Mouse (Mus musculus) MEL (cell line): ENCODE data around the gene Akt3. TPM values are rescaled to one million over a fixed set of nuclear protein-coding genes. Genes with fewer than 3 reads are reported as not detected.

ENCODE experiments used
- DNase-seq: peaks from one replicate; pipeline ENCODE4 v3.0.0; 2011; ENCODE audit warnings: low read depth, low spot score
- H3K27ac ChIP-seq: 2 replicates; pipeline ENCODE4 v1.5.1; 2012; ENCODE audit warnings: low read depth, mild to moderate bottlenecking, control low read depth, low read length, moderate library complexity; ENCODE audit not compliant: control insufficient read depth
- H3K27me3 ChIP-seq, 2 experiments: fragments of 150-350 bp in 1 of 2; sonication (generic) in 1 of 2; 2 replicates each; pipeline ENCODE4 v1.6.1; 2012; ENCODE audit warnings: low read length in 2 of 2, mild to moderate bottlenecking in 2 of 2, improper control_type of control experiment in 1 of 2, moderate library complexity in 1 of 2; ENCODE audit not compliant: insufficient read depth in 2 of 2, control insufficient read depth in 1 of 2
- H3K36me3 ChIP-seq, 2 experiments: 2 replicates each; pipeline ENCODE4 v1.6.1; 2012 to 2014; ENCODE audit warnings: low read length in 2 of 2, improper control_type of control experiment in 1 of 2, inconsistent platforms in 1 of 2, mild to moderate bottlenecking in 1 of 2; ENCODE audit not compliant: insufficient read depth in 2 of 2, control insufficient read depth in 1 of 2
- H3K4me1 ChIP-seq, 2 experiments: fragments of 150-350 bp in 1 of 2; sonication (generic) in 1 of 2; 2 replicates each; pipeline ENCODE4 v1.6.1; 2012; ENCODE audit warnings: low read length in 2 of 2, improper control_type of control experiment in 1 of 2, mild to moderate bottlenecking in 1 of 2; ENCODE audit not compliant: insufficient read depth in 2 of 2, control insufficient read depth in 1 of 2
- H3K4me3 ChIP-seq, 2 experiments: fragments of 150-350 bp in 1 of 2; sonication (generic) in 1 of 2; 2 replicates each; pipeline ENCODE4 v1.5.1; 2012; ENCODE audit warnings: low read depth in 2 of 2, low read length in 2 of 2, mild to moderate bottlenecking in 2 of 2, moderate library complexity in 2 of 2, control low read depth in 1 of 2, improper control_type of control experiment in 1 of 2; ENCODE audit not compliant: control insufficient read depth in 1 of 2, insufficient read depth in 1 of 2
- H3K79me2 ChIP-seq: 2 replicates; pipeline ENCODE4 v1.6.1; 2012; ENCODE audit warnings: mild to moderate bottlenecking, low read length, moderate library complexity; ENCODE audit not compliant: control insufficient read depth, poor library complexity, insufficient read depth
- H3K9ac ChIP-seq: 2 replicates; pipeline ENCODE4 v1.6.1; 2012; ENCODE audit warnings: low read depth, mild to moderate bottlenecking, control low read depth, low read length, moderate library complexity; ENCODE audit not compliant: control insufficient read depth, poor library complexity, severe bottlenecking
- H3K9me3 ChIP-seq: fragments of 150-350 bp; sonication (generic); replicated peaks from 2 replicates; pipeline ENCODE4 v1.6.1; 2012; ENCODE audit warnings: mild to moderate bottlenecking, low read length, improper control_type of control experiment, moderate library complexity; ENCODE audit not compliant: insufficient read depth
- CHD1 ChIP-seq: IDR thresholded peaks from 2 replicates; pipeline ENCODE4 v1.6.1; 2012; ENCODE audit warnings: low read depth, mild to moderate bottlenecking, inconsistent platforms, low read length, improper control_type of control experiment
- CHD2 ChIP-seq: IDR thresholded peaks from 2 replicates; pipeline ENCODE4 v1.6.1; 2011; ENCODE audit warnings: low read length, improper control_type of control experiment
- E2F4 ChIP-seq: IDR thresholded peaks from 2 replicates; pipeline ENCODE4 v1.6.1; 2011; ENCODE audit warnings: low read depth, low read length, improper control_type of control experiment, borderline replicate concordance
- EP300 ChIP-seq, 2 experiments: IDR thresholded peaks; 2 replicates each; pipeline ENCODE4 v1.6.1; 2011; ENCODE audit warnings: improper control_type of control experiment in 2 of 2, low read length in 2 of 2, low read depth in 1 of 2, mild to moderate bottlenecking in 1 of 2
- ETS1 ChIP-seq: IDR thresholded peaks from 2 replicates; pipeline ENCODE4 v1.6.1; 2012; ENCODE audit warnings: low read depth, mild to moderate bottlenecking, inconsistent platforms, low read length, improper control_type of control experiment, moderate library complexity
- GABPA ChIP-seq: IDR thresholded peaks from 2 replicates; pipeline ENCODE4 v1.6.1; 2012; ENCODE audit warnings: low read depth, mild to moderate bottlenecking, inconsistent platforms, low read length, improper control_type of control experiment, moderate library complexity
- HCFC1 ChIP-seq: IDR thresholded peaks from 2 replicates; pipeline ENCODE4 v1.6.1; 2012; ENCODE audit warnings: low read depth, mild to moderate bottlenecking, inconsistent platforms, low read length, improper control_type of control experiment, moderate library complexity
- KAT2A ChIP-seq: conservative IDR thresholded peaks from 2 replicates; pipeline ENCODE4 v1.6.1; 2012; ENCODE audit warnings: low read depth, low read length, improper control_type of control experiment, inconsistent platforms
- MYB ChIP-seq: IDR thresholded peaks from 2 replicates; pipeline ENCODE4 v1.6.1; 2011; ENCODE audit warnings: mild to moderate bottlenecking, low read depth, low read length, improper control_type of control experiment
- NELFE ChIP-seq: IDR thresholded peaks from 2 replicates; pipeline ENCODE4 v1.6.1; 2011; ENCODE audit warnings: low read depth, low read length, improper control_type of control experiment
- POLR2AphosphoS2 ChIP-seq: IDR thresholded peaks from 2 replicates; pipeline ENCODE4 v1.6.1; 2011; ENCODE audit warnings: low read length, improper control_type of control experiment
- POLR2AphosphoS5 ChIP-seq: IDR thresholded peaks from 2 replicates; pipeline ENCODE4 v1.6.1; 2012; ENCODE audit warnings: low read depth, borderline replicate concordance, mild to moderate bottlenecking, inconsistent platforms, low read length, moderate library complexity, mixed read lengths
- RAD21 ChIP-seq: IDR thresholded peaks from 2 replicates; pipeline ENCODE4 v1.6.1; 2011; ENCODE audit warnings: mild to moderate bottlenecking, low read depth, low read length, improper control_type of control experiment
- RCOR1 ChIP-seq: IDR thresholded peaks from 2 replicates; pipeline ENCODE4 v1.6.1; 2012; ENCODE audit warnings: low read depth, mild to moderate bottlenecking, inconsistent platforms, low read length, improper control_type of control experiment
- SIN3A ChIP-seq: IDR thresholded peaks from 2 replicates; pipeline ENCODE4 v1.6.1; 2012; ENCODE audit warnings: low read length, improper control_type of control experiment, inconsistent platforms
- TBP ChIP-seq: IDR thresholded peaks from 2 replicates; pipeline ENCODE4 v1.8.0; 2011; ENCODE audit warnings: low read depth, low read length, improper control_type of control experiment
- TCF12 ChIP-seq: IDR thresholded peaks from 2 replicates; pipeline ENCODE4 v1.6.1; 2014; ENCODE audit warnings: low read depth, mild to moderate bottlenecking, inconsistent platforms, low read length, improper control_type of control experiment, moderate library complexity
- ZC3H11A ChIP-seq: IDR thresholded peaks from 2 replicates; pipeline ENCODE4 v1.6.1; 2012; ENCODE audit warnings: low read depth, mild to moderate bottlenecking, inconsistent platforms, low read length, improper control_type of control experiment
- polyA plus RNA-seq, 2 experiments: library from polyadenylated mRNA; stranded (reverse) in 1 of 2; unstranded in 1 of 2; fragments of >175 nt in 1 of 2; fragments of >200 nt in 1 of 2; gene quantifications; 2 replicates each; pipeline versions ENCODE4 v1.2.1 to v1.2.4; 2012; ENCODE audit warnings: low replicate concordance in 2 of 2, low read depth in 1 of 2; ENCODE audit not compliant: insufficient read length in 2 of 2, insufficient read depth in 1 of 2, missing spikeins in 1 of 2
- total RNA-seq: library from RNA; depleted of rRNA; stranded (reverse); fragments of 300-350 nt; gene quantifications from 2 replicates; pipeline ENCODE4 v1.2.3, GENCODE M21; 2012

Akt3 gene
- total and polyA plus RNA-seq, 3 experiments, result 3.5 to 6.2 TPM; not detected in 1

- no peak for TF ChIP-seq HCFC1
- no peak for TF ChIP-seq CHD2
- TF ChIP-seq ZC3H11A, result no peak
- TF ChIP-seq POLR2AphosphoS2, result no peak
- TF ChIP-seq SIN3A, result no peak
- 0 out of 2 replicates have a peak, but pooled peaks have one; percentile 24 for TF ChIP-seq ETS1
- no peak for TF ChIP-seq RCOR1
- TF ChIP-seq, all 39 proteins: peak for 1
- no peak overlapping the region for H3K4me3 ChIP-seq
- no peaks in the 10 kb centered on the region for H3K9me3 ChIP-seq
- peaks cover 7% of the 10 kb centered on the region in 2 experiments for H3K4me1 ChIP-seq
- H3K9ac ChIP-seq, result no peak overlapping the region
- no peak overlapping the region for H3K27ac ChIP-seq
- H3K27me3 ChIP-seq, result no peaks in the 10 kb centered on the region
- H3K36me3 ChIP-seq, result peaks cover 0 to 2% of the 10 kb centered on the region in 2 experiments; a peak in 2 of 4 replicates
- DNase-seq, result peak; percentile 16
- H3K79me2 ChIP-seq, result no peaks in the 10 kb centered on the region
Observed at GRCm38 (mm10) chr1:177081957-177082645, 175.9 kb downstream of the Akt3 start.

DNA sequence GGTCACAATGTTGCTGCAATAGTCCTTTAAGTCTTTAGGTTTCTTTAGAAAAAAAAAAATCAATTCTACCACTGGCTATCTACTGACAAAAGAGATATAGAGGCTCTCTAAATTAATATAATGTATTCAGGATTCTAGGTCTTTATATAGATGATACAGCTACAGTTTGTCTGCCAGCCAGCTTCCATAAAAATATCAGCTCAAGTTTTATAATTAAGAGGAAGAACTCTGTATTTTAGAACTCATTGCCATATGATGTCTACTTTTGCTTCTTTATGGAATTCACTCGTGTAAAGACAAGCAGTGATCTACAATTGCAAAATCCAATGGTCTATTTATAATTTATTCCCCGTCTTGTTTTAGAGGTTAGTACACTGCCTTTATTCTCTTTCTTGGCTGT lies 188.8 kb downstream of the Akt3 start:
- TF ChIP-seq EP300 (IDR thresholded peaks at IDR 0.05; ENCODE audit: low read depth in 1 of 2, low read length in 2 of 2) (no peak), CHD1 (no peak), SIN3A (no peak), HCFC1 (no peak), E2F4 (no peak), GABPA (no peak), KAT2A (no peak), POLR2AphosphoS5 (no peak), RCOR1 (no peak), TBP (no peak), NELFE (no peak), TCF12 (no peak), RAD21 (no peak), MYB (no peak)
- Histone ChIP-seq H3K4me1 (no peaks in the 10 kb centered on the region), H3K9me3 (no peaks in the 10 kb centered on the region), H3K9ac (no peak overlapping the region), H3K36me3 (no peaks in the 10 kb centered on the region), H3K4me3 (no peak overlapping the region), H3K27ac (no peak overlapping the region), H3K79me2 (no peaks in the 10 kb centered on the region), H3K27me3 (no peaks in the 10 kb centered on the region)
- DNase-seq, result no peak
